Mouse (Mus musculus): Measurements from ENCODE around the gene Gabpa.

Gene Gabpa

GRCm38 (mm10) chr16:84834745-84835440 lies at the start of gene Gabpa:
Gene Gabpa, plus strand, starts transcription at chr16:84834925.
- DNase-seq (ENCODE audit: low read depth, low spot score): peak; percentile 97

DNA sequence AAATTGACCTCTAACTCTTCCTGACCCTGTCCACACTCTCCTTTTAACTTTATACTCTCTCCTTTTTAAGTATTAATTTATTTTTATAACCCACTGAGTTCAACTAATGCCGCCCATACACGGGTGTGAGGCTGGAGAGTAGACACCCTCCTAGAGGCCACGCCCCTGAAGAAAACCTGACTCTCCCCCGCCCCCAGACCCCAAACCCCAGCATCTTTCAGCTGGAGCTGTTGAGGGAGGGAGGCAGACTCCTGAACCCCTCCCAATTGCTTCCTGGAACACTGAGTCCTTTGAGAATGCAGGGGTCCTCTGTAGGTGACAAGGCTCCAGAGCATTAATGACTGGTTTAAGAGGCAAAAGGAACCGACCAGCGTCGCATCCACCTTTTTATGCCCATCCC lies 49.8 kb upstream of the Gabpa start:
- no peak for DNase-seq (ENCODE audit: low read depth, low spot score)

GRCm38 (mm10) chr16:84790595-84791165 lies 44.0 kb upstream of the Gabpa start:
- DNase-seq (ENCODE audit: low read depth, low spot score): no peak

DNA sequence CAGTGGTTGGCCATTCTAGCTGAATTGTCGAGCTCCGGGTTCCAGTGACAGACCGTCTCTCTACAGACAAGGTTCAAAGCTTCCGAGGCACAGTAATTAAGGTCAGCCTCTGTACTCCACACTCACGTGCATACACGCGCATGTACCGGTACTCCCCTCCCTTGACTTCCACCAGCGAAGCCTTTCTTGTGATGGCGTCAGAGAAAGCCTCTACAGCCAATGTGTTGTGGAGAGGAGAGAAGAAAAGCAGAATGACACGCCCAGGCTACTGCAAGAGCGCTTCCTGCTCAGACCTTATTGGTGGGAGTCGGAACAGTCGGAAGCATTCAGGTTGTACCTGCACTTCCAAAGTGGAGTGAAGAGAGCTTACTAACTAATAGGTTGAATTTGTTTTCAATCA lies 41.3 kb upstream of the Gabpa start:
- DNase-seq (ENCODE audit: low read depth, low spot score): no peak

- no peak for DNase-seq (ENCODE audit: low read depth, low spot score)
Observed at GRCm38 (mm10) chr16:84795337-84795736, 39.4 kb upstream of the Gabpa start.

- DNase-seq (ENCODE audit: low read depth, low spot score): no peak
Observed at GRCm38 (mm10) chr16:84796678-84797077, 38.0 kb upstream of the Gabpa start.

DNA sequence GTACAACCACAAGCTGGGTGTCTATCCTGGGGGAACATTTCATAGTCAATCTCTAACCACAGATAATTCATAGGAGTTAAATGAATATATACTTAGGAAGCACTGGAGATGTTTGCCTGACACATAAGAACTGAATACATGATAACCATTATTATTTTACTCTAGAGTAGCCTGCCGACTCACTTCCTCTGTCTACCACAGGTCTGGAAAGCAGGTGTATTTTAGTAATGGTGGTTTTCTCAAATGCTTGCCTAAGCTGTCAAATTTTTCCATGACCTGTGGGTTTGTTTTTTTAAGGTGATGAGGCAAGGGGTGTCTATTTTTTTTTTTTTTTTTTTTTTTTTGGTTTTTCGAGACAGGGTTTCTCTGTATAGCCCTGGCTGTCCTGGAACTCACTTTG lies 34.7 kb upstream of the Gabpa start:
- DNase-seq (ENCODE audit: low read depth, low spot score): no peak

DNA sequence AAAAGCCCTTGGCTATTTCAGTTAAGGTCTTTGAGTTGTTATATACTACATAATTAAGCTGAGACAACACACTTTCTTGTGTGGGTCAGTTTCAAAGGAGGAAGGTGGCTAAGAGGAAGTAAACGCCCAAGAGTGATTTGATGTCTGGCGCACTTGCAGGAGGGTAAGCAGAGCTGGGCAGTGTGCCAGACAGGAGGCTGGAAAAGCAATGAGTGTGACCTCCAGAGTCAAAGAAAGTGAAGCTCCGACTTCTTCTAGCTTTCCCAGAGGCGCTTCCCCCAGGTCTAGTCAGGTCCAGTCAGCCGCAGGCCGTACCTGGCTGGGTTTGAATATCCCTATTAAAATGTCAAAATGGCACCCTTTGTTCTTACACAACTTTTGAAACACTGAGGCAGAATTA lies 32.5 kb upstream of the Gabpa start:
- no peak for DNase-seq (ENCODE audit: low read depth, low spot score)

- DNase-seq (ENCODE audit: low read depth, low spot score): no peak
Observed at GRCm38 (mm10) chr16:84804866-84805265, 29.9 kb upstream of the Gabpa start.

DNA sequence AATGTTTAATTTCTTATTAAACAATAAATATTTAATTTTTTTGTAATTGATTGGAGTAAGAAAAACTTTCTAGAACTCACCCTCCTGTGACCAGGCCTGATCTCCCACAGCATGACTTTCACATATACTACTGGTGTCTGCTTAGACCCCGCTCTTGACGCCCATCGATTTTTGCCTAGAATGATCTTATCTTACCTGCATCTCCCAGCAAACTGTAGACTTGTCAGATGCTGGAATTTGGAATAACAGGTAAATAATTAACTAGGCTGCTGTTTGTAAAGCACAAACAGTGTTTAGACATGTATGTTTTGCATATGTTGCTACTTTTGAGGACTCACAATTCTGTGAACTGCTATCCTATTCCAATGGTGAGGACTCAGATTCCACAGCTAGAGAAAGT lies 28.6 kb upstream of the Gabpa start:
- DNase-seq (ENCODE audit: low read depth, low spot score): no peak

DNA sequence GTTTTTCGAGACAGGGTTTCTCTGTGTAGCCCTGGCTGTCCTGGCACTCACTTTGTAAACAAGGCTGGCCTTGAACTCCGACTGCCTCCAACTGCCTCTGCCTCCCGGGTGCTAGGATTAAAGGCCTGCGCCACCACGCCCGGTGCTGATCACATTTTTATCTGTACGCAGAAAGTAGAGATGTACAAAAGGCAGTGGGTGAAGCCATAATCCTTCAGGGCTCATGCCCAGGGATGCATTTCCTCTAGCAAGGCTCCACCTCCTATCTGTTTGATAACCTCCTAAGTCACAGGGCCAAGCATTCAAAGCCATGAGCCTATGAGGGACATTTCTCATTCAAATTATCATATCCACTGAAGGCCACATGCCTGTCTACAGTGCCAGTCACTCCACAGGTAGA lies 26.9 kb upstream of the Gabpa start:
- DNase-seq (ENCODE audit: low read depth, low spot score): no peak

GRCm38 (mm10) chr16:84810254-84810653 lies 24.5 kb upstream of the Gabpa start:
- DNase-seq (ENCODE audit: low read depth, low spot score): no peak

GRCm38 (mm10) chr16:84813852-84814251 lies 20.9 kb upstream of the Gabpa start:
- DNase-seq (ENCODE audit: low read depth, low spot score): no peak

- DNase-seq (ENCODE audit: low read depth, low spot score): no peak
Observed at GRCm38 (mm10) chr16:84814511-84814910, 20.2 kb upstream of the Gabpa start.

DNA sequence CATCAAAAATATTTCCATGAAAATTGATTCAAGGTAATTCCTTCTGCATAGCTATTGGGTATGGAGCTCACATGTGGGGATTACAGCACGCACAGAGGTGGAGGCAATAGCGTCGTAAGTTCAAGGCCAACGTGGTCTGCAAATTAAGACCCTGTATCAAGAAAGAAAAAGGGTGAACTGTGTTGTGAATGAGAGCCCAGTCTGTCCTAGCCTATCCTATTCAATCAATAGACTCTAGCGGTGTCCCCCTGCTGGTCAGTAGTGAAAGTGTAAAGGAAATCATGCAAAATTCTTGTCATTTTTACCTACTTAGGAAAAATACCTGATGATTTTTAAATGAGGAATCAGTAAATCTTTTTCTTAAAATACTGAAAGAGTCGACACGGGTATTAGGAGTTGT lies 17.3 kb upstream of the Gabpa start:
- no peak for DNase-seq (ENCODE audit: low read depth, low spot score)

GRCm38 (mm10) chr16:84825009-84825408 lies 9.7 kb upstream of the Gabpa start:
- DNase-seq (ENCODE audit: low read depth, low spot score): no peak

- no peak for DNase-seq (ENCODE audit: low read depth, low spot score)
Observed at GRCm38 (mm10) chr16:84831696-84832095, 3.0 kb upstream of the Gabpa start.

DNA sequence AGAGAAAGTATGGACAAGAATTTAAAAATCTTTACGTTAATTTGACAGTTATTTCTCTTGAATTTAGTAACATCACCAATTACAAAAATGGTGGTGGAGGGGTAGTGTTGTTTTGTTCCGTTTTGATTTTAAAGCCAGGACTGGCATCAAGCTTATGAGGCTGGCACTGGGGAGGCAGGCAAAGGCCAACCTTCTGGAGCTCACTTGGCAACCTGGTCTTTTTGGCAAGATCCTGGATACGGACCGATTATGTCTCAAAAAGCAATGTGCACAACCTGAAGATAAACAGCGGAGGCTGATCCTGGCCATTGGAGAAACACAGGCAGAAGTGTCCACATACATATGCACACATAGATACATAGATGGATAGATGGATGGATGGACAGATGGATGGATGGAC lies 2.0 kb upstream of the Gabpa start:
- no peak for DNase-seq (ENCODE audit: low read depth, low spot score)

GRCm38 (mm10) chr16:84834344-84834743 lies 381 bp upstream of the Gabpa start:
- no peak for DNase-seq (ENCODE audit: low read depth, low spot score)

DNA sequence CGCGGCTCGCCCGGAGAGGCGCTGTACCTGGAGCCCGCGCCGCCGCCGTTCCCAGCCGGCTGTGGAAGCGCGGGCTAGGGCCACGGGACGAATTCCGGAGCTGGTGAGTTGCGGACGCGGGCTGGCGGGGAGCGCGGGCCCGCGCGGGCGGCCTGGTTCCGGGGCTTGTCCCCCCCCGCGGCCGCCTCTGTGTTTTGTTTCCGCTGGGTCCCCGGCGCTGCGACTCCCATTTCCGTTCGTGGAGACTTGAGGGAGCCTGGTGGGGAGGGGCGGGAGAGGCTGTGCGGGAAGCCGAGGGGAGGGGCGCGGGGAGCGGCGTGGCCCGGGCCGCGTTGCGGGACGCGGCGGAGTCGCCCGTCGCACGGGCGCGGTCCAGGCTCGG lies 707 bp downstream of the Gabpa start, which contains the start of gene Atp5j:
TSS of gene Atp5j (minus strand) at position 185 of the 382 bp plus-strand sequence.
- peak; percentile 62 for DNase-seq (ENCODE audit: low read depth, low spot score)

GRCm38 (mm10) chr16:84835823-84836743 lies 1.4 kb downstream of the Gabpa start:
- no peak for DNase-seq (ENCODE audit: low read depth, low spot score)

GRCm38 (mm10) chr16:84838576-84838975 lies 3.9 kb downstream of the Gabpa start:
- DNase-seq (ENCODE audit: low read depth, low spot score): no peak

GRCm38 (mm10) chr16:84853492-84853891 lies 18.8 kb downstream of the Gabpa start:
- DNase-seq (ENCODE audit: low read depth, low spot score): no peak

All from retina, adult 2 months (tissue).